Mouse (Mus musculus) embryonic fibroblast, embryonic 13.5 days (primary cell): ENCODE results near the gene Agr2. TPM values are rescaled to one million over a fixed set of nuclear protein-coding genes. Genes with fewer than 3 reads are reported as not detected.

Experiments used
- H3K27ac ChIP-seq: 2 replicates; pipeline ENCODE4 v1.5.1; 2012; ENCODE audit warnings: low read length, control low read depth, inconsistent platforms; ENCODE audit not compliant: insufficient read depth
- H3K4me1 ChIP-seq: 2 replicates; pipeline ENCODE4 v1.6.1; 2011; ENCODE audit warnings: low read length; ENCODE audit not compliant: control insufficient read depth, insufficient read depth
- H3K4me3 ChIP-seq: 2 replicates; pipeline ENCODE4 v1.5.1; 2011; ENCODE audit warnings: mild to moderate bottlenecking, control low read depth, low read length; ENCODE audit not compliant: insufficient read depth
- CTCF ChIP-seq: IDR thresholded peaks from 2 replicates; pipeline ENCODE4 v1.5.1; 2011; ENCODE audit warnings: mild to moderate bottlenecking, control low read depth, low read length, moderate library complexity, borderline replicate concordance; ENCODE audit not compliant: insufficient read depth
- POLR2A ChIP-seq: IDR thresholded peaks from 2 replicates; pipeline ENCODE4 v1.6.1; 2011; ENCODE audit warnings: low read depth, mild to moderate bottlenecking, control low read depth, low read length, moderate library complexity
- polyA plus RNA-seq: library from polyadenylated mRNA; stranded (reverse); fragments of >200 nt; gene quantifications from 2 replicates; pipeline ENCODE4 v1.2.4, GENCODE M21; 2011; ENCODE audit warnings: low read depth; ENCODE audit not compliant: missing spikeins, insufficient read length

The Agr2 gene
- polyA plus RNA-seq, 1 experiment = not detected

- Histone ChIP-seq H3K4me3 (no peak overlapping the region), H3K27ac (no peak overlapping the region), H3K4me1 (no peaks in the 10 kb centered on the region)
- TF ChIP-seq CTCF (no peak), POLR2A (no peak)
Observed at GRCm38 (mm10) chr12:36020081-36020480, 27.4 kb downstream of the Agr2 start.

- no peak for TF ChIP-seq POLR2A
- H3K4me1 ChIP-seq = no peaks in the 10 kb centered on the region
- H3K4me3 ChIP-seq = no peak overlapping the region
- H3K27ac ChIP-seq = no peak overlapping the region
Observed at GRCm38 (mm10) chr12:36020710-36021109, 28.0 kb downstream of the Agr2 start.

DNA sequence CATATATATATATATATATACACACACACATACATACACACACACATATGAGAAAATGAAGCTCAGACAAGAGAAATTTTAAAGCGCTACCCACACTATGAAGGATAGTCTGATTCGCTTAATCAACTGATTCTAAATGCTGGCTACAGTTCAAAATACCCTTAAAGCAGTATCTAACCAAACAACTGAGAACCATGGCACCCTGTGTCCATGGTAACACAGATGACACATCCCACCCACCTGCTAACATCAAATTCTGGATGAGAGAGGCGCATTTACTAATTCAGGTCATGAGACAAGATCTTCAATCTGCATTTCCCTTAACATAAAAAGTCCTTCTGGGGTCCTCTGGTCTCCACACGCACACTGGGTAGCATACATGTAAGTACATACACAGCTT lies 33.4 kb downstream of the Agr2 start:
- no peak overlapping the region for H3K27ac ChIP-seq
- no peaks in the 10 kb centered on the region; the same call in 1 of the 2 replicates for H3K4me1 ChIP-seq
- no peak overlapping the region for H3K4me3 ChIP-seq
- TF ChIP-seq CTCF = no peak
- no peak for TF ChIP-seq POLR2A

GRCm38 (mm10) chr12:36027171-36027570 lies 34.5 kb downstream of the Agr2 start:
- TF ChIP-seq CTCF (no peak), POLR2A (no peak)
- no peaks in the 10 kb centered on the region; the same call in 1 of the 2 replicates for H3K4me1 ChIP-seq
- H3K4me3 ChIP-seq = no peak overlapping the region
- no peak overlapping the region for H3K27ac ChIP-seq

GRCm38 (mm10) chr12:36028968-36029645 lies 36.4 kb downstream of the Agr2 start:
- no peak overlapping the region for H3K4me3 ChIP-seq
- H3K4me1 ChIP-seq = no peaks in the 10 kb centered on the region; the same call in 1 of the 2 replicates
- no peak for TF ChIP-seq POLR2A
- no peak for TF ChIP-seq CTCF
- no peak overlapping the region for H3K27ac ChIP-seq

DNA sequence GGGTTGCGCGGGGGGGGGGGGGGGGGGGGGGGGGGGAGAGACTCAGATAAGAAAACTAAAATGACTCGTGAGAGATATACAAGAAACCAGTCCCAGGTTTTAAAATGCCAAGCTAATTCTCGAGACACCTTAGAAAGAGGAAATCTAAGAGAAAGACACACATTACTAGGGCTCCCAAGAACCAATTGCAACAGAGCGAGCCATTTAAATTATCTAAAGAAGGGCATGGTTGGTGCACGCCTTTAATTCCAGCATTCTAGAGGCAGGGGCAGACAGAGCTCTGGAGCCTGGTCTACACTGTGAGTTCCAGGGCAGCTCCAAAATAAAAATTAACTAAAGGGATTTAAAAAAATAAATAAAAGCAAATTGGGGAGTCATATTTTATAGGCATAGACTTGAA lies 37.0 kb downstream of the Agr2 start:
- Histone ChIP-seq H3K4me1 (no peaks in the 10 kb centered on the region; the same call in 1 of the 2 replicates), H3K4me3 (no peak overlapping the region), H3K27ac (no peak overlapping the region)
- no peak for TF ChIP-seq CTCF
- no peak for TF ChIP-seq POLR2A

DNA sequence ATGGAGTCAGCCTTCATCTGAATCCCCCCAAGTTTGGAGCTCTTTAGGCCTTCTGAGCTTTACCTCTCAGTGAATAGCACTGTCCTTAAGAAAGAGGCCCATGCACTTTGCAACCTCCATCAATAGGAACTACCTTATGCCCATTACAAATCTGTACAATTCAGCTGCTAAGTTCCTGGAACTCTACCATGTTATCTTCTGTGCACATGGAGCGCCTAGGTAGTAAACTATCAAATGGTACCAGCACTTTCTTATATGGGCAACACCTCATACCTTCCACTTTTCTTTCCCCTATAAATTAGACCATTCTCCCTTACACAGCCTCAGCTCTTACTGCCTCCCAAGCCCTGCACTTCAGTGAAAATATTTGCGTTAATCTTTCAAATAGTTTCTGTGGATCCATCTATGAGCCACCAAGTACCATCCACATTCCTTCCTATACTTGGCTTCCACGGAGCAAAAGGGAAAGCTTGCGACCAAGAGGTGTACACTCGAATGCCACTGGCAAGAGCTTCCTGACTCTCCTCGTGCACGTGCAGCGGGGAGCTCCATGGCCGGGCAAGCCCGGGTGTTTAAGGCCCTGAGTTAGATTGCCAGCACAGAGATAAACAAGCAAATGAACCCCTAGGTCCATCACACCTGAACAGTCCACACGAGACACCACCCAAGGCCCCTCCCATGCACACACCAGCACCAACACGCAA lies 38.1 kb downstream of the Agr2 start:
- no peaks in the 10 kb centered on the region; the same call in 1 of the 2 replicates for H3K4me1 ChIP-seq
- no peak overlapping the region for H3K4me3 ChIP-seq
- TF ChIP-seq POLR2A (no peak), CTCF (no peak)
- H3K27ac ChIP-seq = no peak overlapping the region

DNA sequence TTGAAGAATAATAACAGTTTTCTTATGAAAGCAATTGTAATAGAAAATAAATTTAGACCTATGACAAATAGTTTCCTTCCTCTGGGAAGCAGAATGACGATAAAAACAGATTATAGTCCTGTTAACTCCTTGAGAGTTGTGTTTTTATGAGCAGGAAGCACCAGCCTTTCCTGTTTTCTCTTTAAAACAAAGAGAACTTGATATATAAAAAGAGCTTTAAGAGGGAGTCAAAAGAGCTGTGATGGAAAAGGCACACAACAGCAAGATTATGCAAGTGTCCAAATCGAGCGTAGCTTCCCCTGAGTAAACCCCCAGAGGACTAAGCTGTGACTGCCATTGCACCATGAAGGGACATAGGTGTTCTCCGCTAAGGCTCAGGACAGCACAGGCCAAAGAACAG lies 39.7 kb downstream of the Agr2 start:
- H3K4me3 ChIP-seq = no peak overlapping the region
- H3K4me1 ChIP-seq = no peaks in the 10 kb centered on the region
- no peak overlapping the region for H3K27ac ChIP-seq
- TF ChIP-seq CTCF (no peak), POLR2A (no peak)

DNA sequence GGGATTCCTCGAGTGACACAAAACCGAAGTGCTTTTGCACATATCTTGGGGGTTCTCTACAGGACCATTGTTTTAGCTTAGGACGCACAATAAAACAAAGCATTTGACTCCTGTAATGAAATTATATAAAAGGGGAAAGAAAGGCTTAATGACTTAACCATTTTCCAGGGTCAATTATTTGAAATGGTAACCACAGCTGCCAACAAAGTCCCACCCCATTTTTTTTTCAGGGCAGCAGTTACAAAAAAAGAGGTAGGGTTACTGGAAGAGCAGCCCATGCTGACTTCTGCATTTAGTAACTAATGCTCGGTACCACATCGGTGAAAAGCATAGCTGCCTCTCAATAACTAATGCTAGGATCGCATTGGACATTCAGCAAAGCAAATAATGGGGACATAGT lies 42.8 kb downstream of the Agr2 start:
- TF ChIP-seq CTCF (no peak), POLR2A (no peak)
- Histone ChIP-seq H3K27ac (no peak overlapping the region), H3K4me1 (no peaks in the 10 kb centered on the region), H3K4me3 (no peak overlapping the region)

DNA sequence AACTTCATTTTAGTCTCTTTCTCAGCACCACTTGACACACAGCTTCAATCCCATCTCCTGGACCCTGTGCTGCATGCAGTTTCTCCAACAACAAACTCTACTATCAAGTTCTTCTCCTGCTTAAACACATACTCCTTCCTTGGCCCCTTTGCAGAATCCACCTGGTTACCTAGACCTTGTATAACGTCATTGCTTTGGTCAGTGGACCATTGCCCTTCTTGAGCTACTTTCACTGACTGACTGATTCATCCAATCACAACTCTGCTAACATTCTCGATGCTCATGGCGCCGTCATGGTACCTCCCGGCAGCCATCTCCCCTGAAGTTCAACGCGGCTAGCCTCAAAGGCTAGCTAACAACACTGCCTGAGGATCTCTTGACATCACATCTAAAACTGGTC lies 43.4 kb downstream of the Agr2 start:
- H3K27ac ChIP-seq = no peak overlapping the region
- no peak overlapping the region for H3K4me3 ChIP-seq
- TF ChIP-seq POLR2A (no peak), CTCF (no peak)
- H3K4me1 ChIP-seq = no peaks in the 10 kb centered on the region
